Mouse (Mus musculus) adrenal gland, adult 18-20 months (tissue): ENCODE data around the gene Retreg2. TPM values are rescaled to one million over a fixed set of nuclear protein-coding genes. Genes with fewer than 3 reads are reported as not detected.

Experiments
- DNase-seq, 2 experiments: peaks; one replicate each; pipeline ENCODE4 v3.0.0; 2021 to 2022; ENCODE audit warnings: low spot score in 2 of 2
- long read RNA-seq, 2 experiments: library from polyadenylated mRNA; stranded (forward); transcript quantifications; one replicate each; pipeline ENCODE4 v2.0.0; 2021
- total RNA-seq, 2 experiments: library from RNA; stranded (reverse); gene quantifications; 1 replicate in 1 of 2; 2 replicates in 1 of 2; pipeline ENCODE4 v1.2.3; 2021

The Retreg2 gene
- total RNA-seq, result 10 to 100 TPM; 86.5 to 95.1 TPM
- long read RNA-seq, experiment 1, transcript Retreg2-204 (9 exons, 2,477 nt), result minor isoform, 5 of 98 reads
- long read RNA-seq, experiment 1, transcript Retreg2-201 (9 exons, 2,561 nt), result major isoform, 62 of 98 reads
- long read RNA-seq, experiment 1, transcript Retreg2-208 (10 exons, 2,438 nt), result minor isoform, 20 of 98 reads
- long read RNA-seq, experiment 1, partial matches to known transcripts, result 3 of 98 reads
- long read RNA-seq, experiment 1, other reads (novel, unspliced or antisense), result 8 of 98 reads
- long read RNA-seq, experiment 2, transcript Retreg2-208 (10 exons, 2,438 nt), result major isoform, 32 of 83 reads
- long read RNA-seq, experiment 2, transcript Retreg2-201 (9 exons, 2,561 nt), result minor isoform, 31 of 83 reads
- long read RNA-seq, experiment 2, partial matches to known transcripts, result 15 of 83 reads
- long read RNA-seq, experiment 2, other reads (novel, unspliced or antisense), result 5 of 83 reads

DNA sequence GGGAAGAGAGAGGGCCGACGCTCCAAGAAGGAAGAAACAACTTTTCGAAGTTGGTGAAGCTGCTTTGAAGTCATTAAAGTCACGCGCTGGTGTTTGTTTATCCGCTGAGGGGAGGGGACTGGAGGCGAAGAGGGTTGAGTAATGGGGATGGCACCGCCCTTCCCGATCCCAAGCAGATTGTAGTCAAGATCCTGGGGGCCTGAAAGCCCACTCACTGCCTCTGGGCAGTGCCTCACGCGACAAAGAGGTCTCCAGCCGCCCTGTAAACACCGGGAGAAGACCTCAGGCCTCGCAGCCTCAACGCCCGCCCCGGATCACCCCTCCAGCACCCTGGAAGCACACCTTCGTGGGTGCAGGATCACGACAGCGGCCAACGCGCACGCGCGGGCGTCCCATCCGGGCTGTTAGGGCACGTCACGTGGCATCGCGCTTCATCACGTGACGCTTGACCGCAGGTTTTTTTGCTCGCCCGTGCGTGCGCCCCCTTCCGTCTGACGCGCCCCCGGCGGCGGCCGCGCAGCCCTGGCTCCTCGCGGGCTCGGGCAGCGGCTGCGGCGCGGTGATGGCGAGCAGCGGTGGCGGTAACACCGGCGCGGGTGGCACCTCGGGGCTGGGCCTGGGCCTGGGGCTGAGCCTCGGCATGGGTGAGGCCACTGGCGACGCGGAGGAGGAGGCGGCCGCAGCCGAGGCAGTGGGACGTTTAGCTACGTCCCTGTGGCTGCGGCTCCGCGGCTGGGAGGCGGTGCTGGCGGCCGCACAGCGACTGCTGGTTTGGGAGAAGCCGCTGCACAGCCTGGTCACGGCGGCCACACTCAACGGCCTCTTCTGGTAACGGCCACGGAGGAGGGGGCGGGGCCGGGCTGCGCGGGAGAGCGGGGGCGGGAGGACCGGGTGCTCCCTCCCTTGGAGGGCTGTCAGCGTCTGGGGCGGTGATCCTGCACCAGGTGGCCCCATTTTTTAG, at the start of gene Retreg2, which contains the start of gene Cnppd1:
Retreg2 (plus strand) TSS at position 478 of the 961 bp plus-strand sequence.
Cnppd1 (minus strand) TSS at position 411 of the 961 bp plus-strand sequence.
- peak; percentile 97 to 98 for DNase-seq

DNA sequence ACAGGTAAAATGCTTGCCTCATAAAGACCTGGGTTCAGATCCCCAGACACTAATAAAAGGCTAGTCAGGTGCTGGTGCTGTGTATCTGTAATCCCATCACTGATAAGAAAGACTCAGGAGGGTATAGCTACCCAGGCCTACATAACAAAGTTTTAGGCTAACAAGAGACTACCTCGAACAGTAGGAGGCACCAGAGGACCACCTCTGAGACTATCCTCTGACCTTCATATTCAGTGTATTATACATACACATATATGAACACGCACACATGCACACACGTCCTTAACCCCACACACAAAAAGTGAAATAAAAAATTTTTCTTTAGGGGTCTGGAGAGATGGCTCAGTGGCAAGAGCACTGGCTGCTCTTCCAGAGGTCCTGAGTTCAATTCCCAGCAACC, 20.4 kb upstream of the Retreg2 start:
- DNase-seq, result no peak

- DNase-seq, result peak; percentile 92 to 93
Measured at GRCm38 (mm10) chr1:75124346-75125321, 17.9 kb upstream of the Retreg2 start, which contains the start of gene Nhej1. Nhej1 (minus strand) TSS chr1:75125200.

DNA sequence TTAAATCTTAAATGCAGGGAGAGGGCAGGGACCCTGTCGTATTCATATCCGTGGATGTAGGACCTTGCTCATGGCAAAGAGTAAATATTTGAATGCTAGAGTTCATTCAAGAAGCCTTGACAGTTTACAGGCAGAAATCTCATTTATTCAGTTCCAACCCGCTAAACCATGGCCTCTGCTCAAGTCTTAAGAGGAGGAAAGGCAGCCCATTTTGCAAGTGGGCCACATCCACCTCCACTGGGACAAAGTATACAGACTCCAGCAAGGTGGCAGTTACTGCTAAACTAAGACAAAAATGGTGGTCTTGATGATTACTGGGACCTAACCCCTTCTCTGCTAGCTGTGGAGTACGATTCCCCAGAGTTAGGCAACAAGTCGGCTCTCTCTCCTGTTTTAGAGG, 17.2 kb upstream of the Retreg2 start:
- no peak for DNase-seq

- DNase-seq, result no peak
Measured at GRCm38 (mm10) chr1:75128641-75129040, 13.9 kb upstream of the Retreg2 start.

DNA sequence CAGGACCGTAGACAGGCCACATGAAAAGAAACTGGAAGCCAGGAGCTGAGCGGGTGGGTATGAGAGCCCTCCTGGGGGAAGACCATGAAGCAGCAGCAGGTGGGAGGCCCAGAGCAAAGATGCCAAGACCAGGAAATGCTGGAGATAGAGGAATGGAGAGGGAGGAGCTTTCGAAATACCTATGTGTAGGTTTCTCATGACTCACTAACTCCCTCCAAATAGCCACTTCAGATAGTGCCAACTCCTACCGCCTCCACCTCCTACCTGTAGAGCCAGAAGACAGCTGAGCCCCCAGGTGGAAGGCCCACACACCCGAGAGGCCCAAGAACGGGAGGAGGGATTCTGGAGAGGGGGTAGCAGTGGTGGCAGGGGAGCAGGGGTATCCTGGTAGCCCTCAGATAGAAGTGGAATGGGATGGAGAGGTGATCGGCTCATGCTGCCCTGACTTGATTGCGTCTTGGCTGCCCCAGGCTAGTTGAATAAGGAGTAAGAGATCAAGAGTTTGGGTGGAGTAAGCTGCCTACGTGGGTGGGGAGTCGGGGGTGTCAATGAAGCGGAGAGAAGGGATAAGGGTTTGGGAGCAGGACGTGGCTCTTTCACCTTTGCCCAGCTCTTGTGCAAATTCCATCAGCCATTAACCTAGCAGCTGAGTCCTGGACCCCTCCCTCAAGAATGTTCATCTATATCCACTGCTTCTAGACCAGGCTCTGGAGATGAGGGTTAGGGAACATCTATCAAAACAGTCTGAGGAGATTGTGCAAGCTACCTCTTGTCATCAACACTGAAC, 9.0 kb upstream of the Retreg2 start, which contains the start of gene Slc23a3:
Slc23a3 (minus strand) TSS at position 470 of the 787 bp plus-strand sequence.
- no peak for DNase-seq

DNA sequence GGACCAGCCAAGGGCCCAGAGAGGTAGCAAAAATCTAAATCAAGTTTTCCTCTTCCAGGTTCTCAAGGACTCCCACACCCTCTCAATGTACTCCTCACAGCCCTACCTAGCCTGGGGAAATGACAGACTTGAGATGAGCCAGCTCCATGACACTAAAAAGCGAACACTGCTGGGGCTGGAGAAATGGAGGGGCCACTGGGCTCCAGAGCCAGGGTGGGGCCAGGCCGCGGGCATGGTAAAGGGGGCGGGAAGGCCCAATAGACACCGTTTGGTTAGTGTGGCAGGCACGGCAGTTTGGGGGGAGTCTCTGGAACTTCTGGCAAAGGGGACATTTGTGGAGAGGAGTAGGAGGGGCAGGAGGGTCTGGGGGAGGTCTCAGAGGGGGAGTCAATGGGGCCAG, 6.3 kb upstream of the Retreg2 start:
- no peak for DNase-seq

- DNase-seq, result no peak
Measured at GRCm38 (mm10) chr1:75136730-75137129, 5.8 kb upstream of the Retreg2 start.

GRCm38 (mm10) chr1:75138448-75138847, 4.1 kb upstream of the Retreg2 start:
- no peak for DNase-seq

DNA sequence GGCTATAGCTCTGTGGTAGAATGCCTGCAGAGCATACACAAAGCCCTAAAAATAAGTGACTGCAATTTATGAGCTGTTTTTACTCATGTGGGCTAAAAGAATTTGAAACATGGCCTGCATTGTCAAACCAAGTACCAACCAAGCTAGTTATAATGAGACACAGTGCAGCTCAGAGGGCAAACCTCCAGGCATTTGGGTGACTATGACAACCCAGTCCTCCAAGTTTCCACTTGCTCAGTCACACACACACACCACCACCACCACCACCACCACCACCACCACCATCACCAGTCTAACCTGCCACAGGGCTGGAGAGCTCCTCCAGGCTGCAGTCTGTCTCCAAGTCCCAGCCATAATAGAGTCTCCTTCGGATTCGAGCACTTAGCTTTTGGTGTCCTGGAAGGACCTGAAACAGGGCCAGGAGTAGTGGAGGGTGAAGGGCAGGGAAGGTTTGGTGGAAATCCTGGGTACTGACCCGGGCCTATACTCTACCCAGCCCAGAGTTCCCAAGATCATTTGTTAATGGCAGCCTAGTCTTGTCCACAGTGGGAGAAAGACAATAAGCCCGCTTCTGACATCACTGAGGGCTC, 1.9 kb upstream of the Retreg2 start:
- no peak for DNase-seq

DNA sequence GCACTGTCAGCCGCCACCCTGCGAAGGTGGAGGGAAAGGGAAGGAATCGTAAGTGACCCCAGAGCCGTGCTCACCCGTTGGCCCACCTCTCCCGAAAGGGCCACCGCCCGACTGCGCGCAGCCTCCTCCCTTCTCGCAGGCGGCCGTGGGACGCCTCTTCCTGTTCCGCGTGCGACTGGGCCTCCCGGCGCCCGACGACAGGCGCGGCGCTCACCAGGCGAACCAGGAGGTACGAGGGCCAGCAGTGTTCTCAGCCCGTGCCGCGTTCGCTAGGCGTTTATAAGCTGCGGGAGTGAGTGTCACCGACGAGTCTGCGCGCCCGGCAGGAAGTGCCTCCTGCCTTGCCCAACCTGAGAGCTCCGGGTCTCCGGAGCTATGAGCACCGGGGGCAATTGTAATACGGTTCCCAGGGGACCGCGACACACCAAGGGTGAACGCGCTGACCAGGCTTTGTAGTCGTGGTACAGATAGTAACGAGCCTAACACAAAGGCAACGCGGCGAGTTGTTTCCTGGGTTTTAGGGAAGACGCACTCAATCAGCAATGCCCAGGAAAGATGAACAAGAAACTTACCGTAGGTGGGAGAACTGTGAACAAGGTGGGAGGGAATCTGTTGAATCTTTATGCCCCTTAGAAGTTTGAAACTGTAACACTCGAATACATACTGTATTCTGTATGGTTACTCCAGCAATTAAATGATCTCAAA, 940 bp upstream of the Retreg2 start:
- peak; percentile 72 to 81 for DNase-seq

DNA sequence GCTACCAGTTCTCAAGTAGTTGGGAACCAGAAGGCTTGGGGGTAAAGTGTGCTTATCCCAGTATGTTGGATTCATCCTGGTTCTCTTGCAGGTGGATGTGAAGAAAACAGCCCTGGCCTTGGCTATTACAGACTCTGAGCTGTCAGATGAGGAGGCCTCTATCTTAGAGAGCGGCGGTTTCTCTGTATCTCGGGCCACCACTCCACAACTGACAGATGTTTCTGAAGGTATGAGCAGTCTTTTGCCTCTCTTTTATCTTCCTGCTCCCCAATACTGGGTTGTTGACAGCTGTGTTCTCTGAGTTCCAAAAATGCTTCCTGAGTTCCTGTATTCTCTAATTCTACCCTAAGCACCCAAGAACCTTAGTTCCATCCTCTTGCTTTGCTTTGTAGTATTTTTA, 3.0 kb downstream of the Retreg2 start:
- no peak for DNase-seq

- no peak for DNase-seq
Measured at GRCm38 (mm10) chr1:75147411-75148135, 5.0 kb downstream of the Retreg2 start.

DNA sequence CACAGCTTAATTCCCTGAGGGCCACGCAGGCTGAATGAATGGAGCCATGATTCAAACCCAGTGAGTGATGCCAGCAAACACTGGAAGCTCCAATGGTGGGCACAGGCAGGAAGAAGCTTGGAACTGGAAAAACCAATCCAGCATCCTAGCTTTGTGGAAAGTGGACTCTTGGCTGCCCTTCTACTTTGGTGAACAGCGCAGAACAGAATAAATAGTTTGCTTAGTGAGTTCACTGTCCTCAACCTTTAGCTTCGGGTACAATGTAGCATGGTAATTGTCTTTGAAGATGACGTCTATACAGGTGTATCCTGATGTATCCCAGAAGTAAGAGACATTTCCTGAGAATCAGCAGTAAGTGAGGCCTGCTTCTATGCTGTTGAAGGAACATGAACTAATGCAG, 6.1 kb downstream of the Retreg2 start:
- no peak for DNase-seq

- DNase-seq, result no peak
Measured at GRCm38 (mm10) chr1:75155837-75156236, 13.3 kb downstream of the Retreg2 start.

- no peak for DNase-seq
Measured at GRCm38 (mm10) chr1:75158990-75159389, 16.4 kb downstream of the Retreg2 start.

GRCm38 (mm10) chr1:75159540-75160255, 17.1 kb downstream of the Retreg2 start:
- no peak for DNase-seq
